Mouse (Mus musculus) MEL (cell line): Measurements from ENCODE around the gene Hmox1. TPM values are rescaled to one million over a fixed set of nuclear protein-coding genes. Genes with fewer than 3 reads are reported as not detected.

Experiments used
- DNase-seq: peaks from one replicate; pipeline ENCODE4 v3.0.0; 2011; ENCODE audit warnings: low read depth, low spot score
- H3K27ac ChIP-seq: 2 replicates; pipeline ENCODE4 v1.5.1; 2012; ENCODE audit warnings: low read depth, mild to moderate bottlenecking, control low read depth, low read length, moderate library complexity; ENCODE audit not compliant: control insufficient read depth
- H3K27me3 ChIP-seq, 2 experiments: fragments of 150-350 bp in 1 of 2; sonication (generic) in 1 of 2; 2 replicates each; pipeline ENCODE4 v1.6.1; 2012; ENCODE audit warnings: low read length in 2 of 2, mild to moderate bottlenecking in 2 of 2, improper control_type of control experiment in 1 of 2, moderate library complexity in 1 of 2; ENCODE audit not compliant: insufficient read depth in 2 of 2, control insufficient read depth in 1 of 2
- H3K36me3 ChIP-seq, 2 experiments: 2 replicates each; pipeline ENCODE4 v1.6.1; 2012 to 2014; ENCODE audit warnings: low read length in 2 of 2, improper control_type of control experiment in 1 of 2, inconsistent platforms in 1 of 2, mild to moderate bottlenecking in 1 of 2; ENCODE audit not compliant: insufficient read depth in 2 of 2, control insufficient read depth in 1 of 2
- H3K4me1 ChIP-seq, 2 experiments: fragments of 150-350 bp in 1 of 2; sonication (generic) in 1 of 2; 2 replicates each; pipeline ENCODE4 v1.6.1; 2012; ENCODE audit warnings: low read length in 2 of 2, improper control_type of control experiment in 1 of 2, mild to moderate bottlenecking in 1 of 2; ENCODE audit not compliant: insufficient read depth in 2 of 2, control insufficient read depth in 1 of 2
- H3K4me3 ChIP-seq, 2 experiments: fragments of 150-350 bp in 1 of 2; sonication (generic) in 1 of 2; 2 replicates each; pipeline ENCODE4 v1.5.1; 2012; ENCODE audit warnings: low read depth in 2 of 2, low read length in 2 of 2, mild to moderate bottlenecking in 2 of 2, moderate library complexity in 2 of 2, control low read depth in 1 of 2, improper control_type of control experiment in 1 of 2; ENCODE audit not compliant: control insufficient read depth in 1 of 2, insufficient read depth in 1 of 2
- H3K79me2 ChIP-seq: 2 replicates; pipeline ENCODE4 v1.6.1; 2012; ENCODE audit warnings: mild to moderate bottlenecking, low read length, moderate library complexity; ENCODE audit not compliant: control insufficient read depth, poor library complexity, insufficient read depth
- H3K9ac ChIP-seq: 2 replicates; pipeline ENCODE4 v1.6.1; 2012; ENCODE audit warnings: low read depth, mild to moderate bottlenecking, control low read depth, low read length, moderate library complexity; ENCODE audit not compliant: control insufficient read depth, poor library complexity, severe bottlenecking
- H3K9me3 ChIP-seq: fragments of 150-350 bp; sonication (generic); replicated peaks from 2 replicates; pipeline ENCODE4 v1.6.1; 2012; ENCODE audit warnings: mild to moderate bottlenecking, low read length, improper control_type of control experiment, moderate library complexity; ENCODE audit not compliant: insufficient read depth
- BHLHE40 ChIP-seq: IDR thresholded peaks from 2 replicates; pipeline ENCODE4 v1.6.1; 2012; ENCODE audit warnings: low read depth, mild to moderate bottlenecking, inconsistent platforms, low read length, improper control_type of control experiment, borderline replicate concordance
- CHD1 ChIP-seq: IDR thresholded peaks from 2 replicates; pipeline ENCODE4 v1.6.1; 2012; ENCODE audit warnings: low read depth, mild to moderate bottlenecking, inconsistent platforms, low read length, improper control_type of control experiment
- CTCF ChIP-seq, 3 experiments: IDR thresholded peaks in 2 of 3; conservative IDR thresholded peaks in 1 of 3; 2 replicates each; pipeline ENCODE4 v1.5.1; 2011 to 2012; ENCODE audit warnings: low read length in 3 of 3, low read depth in 2 of 3, mild to moderate bottlenecking in 2 of 3, improper control_type of control experiment in 1 of 3, inconsistent platforms in 1 of 3, mixed read lengths in 1 of 3, moderate library complexity in 1 of 3; ENCODE audit not compliant: control insufficient read depth in 1 of 3, insufficient read depth in 1 of 3, poor library complexity in 1 of 3, severe bottlenecking in 1 of 3
- E2F4 ChIP-seq: IDR thresholded peaks from 2 replicates; pipeline ENCODE4 v1.6.1; 2011; ENCODE audit warnings: low read depth, low read length, improper control_type of control experiment, borderline replicate concordance
- ELF1 ChIP-seq: IDR thresholded peaks from 2 replicates; pipeline ENCODE4 v1.6.1; 2014; ENCODE audit warnings: low read depth, mild to moderate bottlenecking, inconsistent platforms, low read length, improper control_type of control experiment, moderate library complexity
- EP300 ChIP-seq, 2 experiments: IDR thresholded peaks; 2 replicates each; pipeline ENCODE4 v1.6.1; 2011; ENCODE audit warnings: improper control_type of control experiment in 2 of 2, low read length in 2 of 2, low read depth in 1 of 2, mild to moderate bottlenecking in 1 of 2
- ETS1 ChIP-seq: IDR thresholded peaks from 2 replicates; pipeline ENCODE4 v1.6.1; 2012; ENCODE audit warnings: low read depth, mild to moderate bottlenecking, inconsistent platforms, low read length, improper control_type of control experiment, moderate library complexity
- GABPA ChIP-seq: IDR thresholded peaks from 2 replicates; pipeline ENCODE4 v1.6.1; 2012; ENCODE audit warnings: low read depth, mild to moderate bottlenecking, inconsistent platforms, low read length, improper control_type of control experiment, moderate library complexity
- GATA1 ChIP-seq: IDR thresholded peaks from 2 replicates; pipeline ENCODE4 v1.6.1; 2011; ENCODE audit warnings: low read depth, low read length, improper control_type of control experiment
- HCFC1 ChIP-seq: IDR thresholded peaks from 2 replicates; pipeline ENCODE4 v1.6.1; 2012; ENCODE audit warnings: low read depth, mild to moderate bottlenecking, inconsistent platforms, low read length, improper control_type of control experiment, moderate library complexity
- JUND ChIP-seq: IDR thresholded peaks from 2 replicates; pipeline ENCODE4 v1.6.1; 2011; ENCODE audit warnings: low read depth, mild to moderate bottlenecking, improper control_type of control experiment, low read length
- MAX ChIP-seq: IDR thresholded peaks from 2 replicates; pipeline ENCODE4 v1.6.1; 2011; ENCODE audit warnings: low read length, improper control_type of control experiment
- MAZ ChIP-seq: IDR thresholded peaks from 2 replicates; pipeline ENCODE4 v1.6.1; 2012; ENCODE audit warnings: low read depth, mild to moderate bottlenecking, inconsistent platforms, low read length, improper control_type of control experiment
- MEF2A ChIP-seq: IDR thresholded peaks from 2 replicates; pipeline ENCODE4 v1.6.1; 2014; ENCODE audit warnings: low read depth, mild to moderate bottlenecking, inconsistent platforms, low read length, improper control_type of control experiment; ENCODE audit not compliant: poor library complexity, insufficient replicate concordance, severe bottlenecking; ENCODE audit errors: extremely low read depth
- MXI1 ChIP-seq: IDR thresholded peaks from 2 replicates; pipeline ENCODE4 v1.6.1; 2011; ENCODE audit warnings: mild to moderate bottlenecking, low read depth, low read length, improper control_type of control experiment
- MYB ChIP-seq: IDR thresholded peaks from 2 replicates; pipeline ENCODE4 v1.6.1; 2011; ENCODE audit warnings: mild to moderate bottlenecking, low read depth, low read length, improper control_type of control experiment
- NRF1 ChIP-seq: IDR thresholded peaks from 2 replicates; pipeline ENCODE4 v1.6.1; 2014; ENCODE audit warnings: low read depth, mild to moderate bottlenecking, inconsistent platforms, low read length, improper control_type of control experiment, moderate library complexity; ENCODE audit not compliant: poor library complexity, insufficient read depth, severe bottlenecking
- POLR2A ChIP-seq, 2 experiments: IDR thresholded peaks; 2 replicates each; pipeline ENCODE4 v1.6.1; 2011 to 2012; ENCODE audit warnings: low read length in 2 of 2, mild to moderate bottlenecking in 2 of 2, control low read depth in 1 of 2, improper control_type of control experiment in 1 of 2, low read depth in 1 of 2, moderate library complexity in 1 of 2; ENCODE audit not compliant: control insufficient read depth in 1 of 2, insufficient read depth in 1 of 2, poor library complexity in 1 of 2
- POLR2AphosphoS2 ChIP-seq: IDR thresholded peaks from 2 replicates; pipeline ENCODE4 v1.6.1; 2011; ENCODE audit warnings: low read length, improper control_type of control experiment
- POLR2AphosphoS5 ChIP-seq: IDR thresholded peaks from 2 replicates; pipeline ENCODE4 v1.6.1; 2012; ENCODE audit warnings: low read depth, borderline replicate concordance, mild to moderate bottlenecking, inconsistent platforms, low read length, moderate library complexity, mixed read lengths
- RCOR1 ChIP-seq: IDR thresholded peaks from 2 replicates; pipeline ENCODE4 v1.6.1; 2012; ENCODE audit warnings: low read depth, mild to moderate bottlenecking, inconsistent platforms, low read length, improper control_type of control experiment
- SIN3A ChIP-seq: IDR thresholded peaks from 2 replicates; pipeline ENCODE4 v1.6.1; 2012; ENCODE audit warnings: low read length, improper control_type of control experiment, inconsistent platforms
- SMC3 ChIP-seq: IDR thresholded peaks from 2 replicates; pipeline ENCODE4 v1.6.1; 2011; ENCODE audit warnings: low read depth, low read length, improper control_type of control experiment
- TBP ChIP-seq: IDR thresholded peaks from 2 replicates; pipeline ENCODE4 v1.8.0; 2011; ENCODE audit warnings: low read depth, low read length, improper control_type of control experiment
- TCF12 ChIP-seq: IDR thresholded peaks from 2 replicates; pipeline ENCODE4 v1.6.1; 2014; ENCODE audit warnings: low read depth, mild to moderate bottlenecking, inconsistent platforms, low read length, improper control_type of control experiment, moderate library complexity
- UBTF ChIP-seq: IDR thresholded peaks from 2 replicates; pipeline ENCODE4 v1.6.1; 2012; ENCODE audit warnings: low read depth, mild to moderate bottlenecking, inconsistent platforms, low read length, improper control_type of control experiment, moderate library complexity, borderline replicate concordance; ENCODE audit not compliant: insufficient read depth
- USF2 ChIP-seq, 2 experiments: IDR thresholded peaks; 2 replicates each; pipeline ENCODE4 v1.6.1; 2011 to 2012; ENCODE audit warnings: improper control_type of control experiment in 2 of 2, low read length in 2 of 2, borderline replicate concordance in 1 of 2, inconsistent platforms in 1 of 2, low read depth in 1 of 2, mild to moderate bottlenecking in 1 of 2; ENCODE audit not compliant: insufficient read depth in 1 of 2
- ZKSCAN1 ChIP-seq: IDR thresholded peaks from 2 replicates; pipeline ENCODE4 v1.6.1; 2012; ENCODE audit warnings: low read depth, mild to moderate bottlenecking, inconsistent platforms, low read length, improper control_type of control experiment, moderate library complexity
- ZMIZ1 ChIP-seq: IDR thresholded peaks from 2 replicates; pipeline ENCODE4 v1.6.1; 2012; ENCODE audit warnings: low read depth, mild to moderate bottlenecking, inconsistent platforms, low read length, improper control_type of control experiment, moderate library complexity
- ZNF384 ChIP-seq: IDR thresholded peaks from 2 replicates; pipeline ENCODE4 v1.6.1; 2012; ENCODE audit warnings: low read depth, mild to moderate bottlenecking, inconsistent platforms, low read length, improper control_type of control experiment
- polyA plus RNA-seq, 2 experiments: library from polyadenylated mRNA; stranded (reverse) in 1 of 2; unstranded in 1 of 2; fragments of >175 nt in 1 of 2; fragments of >200 nt in 1 of 2; gene quantifications; 2 replicates each; pipeline versions ENCODE4 v1.2.1 to v1.2.4; 2012; ENCODE audit warnings: low replicate concordance in 2 of 2, low read depth in 1 of 2; ENCODE audit not compliant: insufficient read length in 2 of 2, insufficient read depth in 1 of 2, missing spikeins in 1 of 2
- total RNA-seq: library from RNA; depleted of rRNA; stranded (reverse); fragments of 300-350 nt; gene quantifications from 2 replicates; pipeline ENCODE4 v1.2.3, GENCODE M21; 2012

Gene Hmox1
- total and polyA plus RNA-seq, 3 experiments: 11.1 to 72.4 TPM; not detected in 1

- Histone ChIP-seq H3K27ac (no peak overlapping the region), H3K9ac (no peak overlapping the region), H3K27me3 (no peaks in the 10 kb centered on the region), H3K4me1 (no peaks in the 10 kb centered on the region; a peak in 1 of 4 replicates), H3K79me2 (no peaks in the 10 kb centered on the region), H3K36me3 (peaks cover 3 to 7% of the 10 kb centered on the region in 2 experiments; a peak in 3 of 4 replicates), H3K9me3 (no peaks in the 10 kb centered on the region), H3K4me3 (no peak overlapping the region)
- no peak for DNase-seq
- TF ChIP-seq GATA1 (no peak), GABPA (no peak), EP300 (IDR thresholded peaks at IDR 0.05; ENCODE audit: low read depth in 1 of 2, low read length in 2 of 2) (no peak), MYB (no peak), MEF2A (no peak), NRF1 (no peak), E2F4 (no peak), CTCF (IDR thresholded peaks at IDR 0.05 in 2 of 3, conservative IDR thresholded peaks at IDR 0.05 in 1 of 3; ENCODE audit: control insufficient read depth in 1 of 3, insufficient read depth in 1 of 3, low read depth in 2 of 3, low read length in 3 of 3, poor library complexity in 1 of 3, severe bottlenecking in 1 of 3) (no peak), TBP (no peak), TCF12 (no peak), ZMIZ1 (no peak), POLR2AphosphoS2 (no peak), JUND (no peak), MAZ (no peak), UBTF (no peak), BHLHE40 (no peak)
Observed at GRCm38 (mm10) chr8:75103376-75103878, 10.0 kb downstream of the Hmox1 start.

GRCm38 (mm10) chr8:75108527-75109235 is 15.3 kb downstream of the Hmox1 start:
- no peaks in the 10 kb centered on the region for H3K27me3 ChIP-seq
- no peaks in the 10 kb centered on the region for H3K9me3 ChIP-seq
- peak; percentile 91 for DNase-seq
- H3K4me3 ChIP-seq: peak overlapping the region; percentile 52 to 67
- peak overlapping the region; percentile 95 for H3K27ac ChIP-seq
- peaks cover 13 to 29% of the 10 kb centered on the region in 2 experiments for H3K36me3 ChIP-seq
- H3K79me2 ChIP-seq: peaks cover 40% of the 10 kb centered on the region
- peaks cover 4 to 19% of the 10 kb centered on the region in 2 experiments; a peak in 2 of 4 replicates for H3K4me1 ChIP-seq
- peak overlapping the region; percentile 87 for H3K9ac ChIP-seq
- TF ChIP-seq MAX (0 out of 2 replicates have a peak, but pooled peaks have one; percentile 47), POLR2AphosphoS5 (no peak), ZKSCAN1 (no peak), SIN3A (peak; percentile 36), USF2 (IDR thresholded peaks at IDR 0.05; ENCODE audit: borderline replicate concordance in 1 of 2, insufficient read depth in 1 of 2, low read depth in 1 of 2, low read length in 2 of 2) (no peak), ETS1 (0 out of 2 replicates have a peak, but pooled peaks have one; percentile 22), RCOR1 (no peak), HCFC1 (peak; percentile 51), ELF1 (peak; percentile 58), POLR2A (IDR thresholded peaks at IDR 0.05; ENCODE audit: control insufficient read depth in 1 of 2, insufficient read depth in 1 of 2, low read depth in 1 of 2, low read length in 2 of 2, poor library complexity in 1 of 2) (no peak), TBP (peak; percentile 65), ZNF384 (peak; percentile 36; the same call in 1 of the 2 replicates), MXI1 (peak; percentile 69; the same call in 1 of the 2 replicates), CHD1 (peak; percentile 79; the same call in 1 of the 2 replicates), MEF2A (no peak), SMC3 (peak; percentile 87), POLR2AphosphoS2 (peak; percentile 35), EP300 (IDR thresholded peaks at IDR 0.05; ENCODE audit: low read depth in 1 of 2, low read length in 2 of 2) (no peak)
